Comparison of ENCODE assay signal across 9 mouse cellular contexts in the genomic region with DNA sequence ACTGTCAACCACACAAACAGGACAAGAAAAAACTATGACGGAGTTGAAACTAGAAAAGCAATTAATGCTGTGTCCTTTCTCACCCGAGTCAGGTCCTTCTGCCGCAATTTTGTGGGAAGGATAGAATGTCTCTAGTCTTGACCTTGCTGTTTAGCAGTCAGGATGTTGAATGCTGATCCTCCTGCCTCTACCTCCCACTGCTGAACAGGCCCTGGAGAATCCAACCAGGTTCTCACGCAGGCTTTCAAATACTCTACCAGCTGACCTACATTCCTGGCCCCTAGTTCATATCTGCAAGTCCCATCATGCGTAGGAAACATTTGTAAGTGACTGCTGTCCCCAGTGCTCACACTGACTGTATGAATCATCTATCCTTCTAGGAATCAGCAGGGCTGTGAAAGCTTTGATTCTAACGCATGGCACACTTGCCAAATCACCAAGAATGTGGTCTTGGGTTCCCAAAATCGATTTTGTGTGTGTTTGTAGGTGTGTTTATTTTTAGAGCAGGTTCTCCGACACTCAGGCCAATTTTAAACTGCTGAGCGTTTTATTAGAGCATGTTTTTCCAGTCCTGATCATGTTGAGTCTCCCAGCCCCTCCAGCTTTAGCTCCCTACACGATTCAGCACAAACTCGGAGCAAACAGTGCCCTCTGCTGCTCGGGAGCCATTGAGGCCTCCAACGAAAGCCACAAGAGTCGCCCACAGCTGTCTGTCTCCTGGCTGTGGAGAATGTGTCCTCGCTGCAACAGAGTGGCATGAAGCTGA.
DNase-seq lines count a peak whose midpoint lies in the region; ATAC-seq and TF ChIP-seq lines count a peak whose summit lies in the region.
"Had no signal": no experiment of that assay in that cellular context is flagged by ENCODE, and none has a peak within 500 bp of the region (broad histone marks: within the 10 kb centered on the region; RNA-seq: fewer than 3 reads in every experiment).

No protein-coding gene starts in this region.

- H3K4me2 ChIP-seq in liver, embryonic 11.5 days, result no peak overlapping the region
- H3K4me2 ChIP-seq in forebrain, postnatal 0 days (ENCODE audit: low read depth), result no peak overlapping the region
- no peak overlapping the region for H3K4me2 ChIP-seq in limb, embryonic 11.5 days (ENCODE audit: low read depth, severe bottlenecking)
- no peak overlapping the region for H3K4me2 ChIP-seq in neural tube, embryonic 14.5 days (ENCODE audit: low read depth, low read length)
- H3K4me2 ChIP-seq: liver, embryonic 13.5 days had no signal

- no peaks in the 10 kb centered on the region for H3K9me3 ChIP-seq in liver, embryonic 11.5 days (ENCODE audit: control insufficient read depth, low read length)
- H3K9me3 ChIP-seq in forebrain, postnatal 0 days (ENCODE audit: low read length), result no peaks in the 10 kb centered on the region
- H3K9me3 ChIP-seq in limb, embryonic 11.5 days (ENCODE audit: control insufficient read depth, low read length), result no peaks in the 10 kb centered on the region
- H3K9me3 ChIP-seq in neural tube, embryonic 14.5 days (ENCODE audit: control insufficient read depth, low read length), result no peaks in the 10 kb centered on the region
- H3K9me3 ChIP-seq: liver, embryonic 13.5 days had no signal

- peak; percentile 39 for DNase-seq in liver
- no peak for DNase-seq in liver, embryonic 11.5 days (ENCODE audit: low spot score)
- DNase-seq in cerebellum, adult 11 months, result peak; percentile 24
- DNase-seq in forebrain, postnatal 0 days, result peak; percentile 60
- DNase-seq in kidney, adult 9 months, result peak; percentile 46
- peak; percentile 79 for DNase-seq in limb, embryonic 11.5 days (ENCODE audit: low spot score)
- DNase-seq in thymus, postnatal 4 days, result peak; percentile 65
- DNase-seq: liver, embryonic 13.5 days had no signal

- WGBS in liver, embryonic 11.5 days, result 47% methylated on average over 15 of the region's 15 CpGs
- 41% methylated on average over 15 of the region's 15 CpGs for WGBS in forebrain, postnatal 0 days
- WGBS in limb, embryonic 11.5 days, result 44% methylated on average over 15 of the region's 15 CpGs
- WGBS in neural tube, embryonic 14.5 days, result 47% methylated on average over 15 of the region's 15 CpGs

- H3K9ac ChIP-seq in liver, embryonic 11.5 days (ENCODE audit: low read depth, low read length), result no peak overlapping the region
- H3K9ac ChIP-seq in forebrain, postnatal 0 days, result no peak overlapping the region
- H3K9ac ChIP-seq in limb, embryonic 11.5 days (ENCODE audit: low read length), result no peak overlapping the region
- H3K9ac ChIP-seq in neural tube, embryonic 14.5 days (replicated peaks; ENCODE audit: low read depth, low read length), result no peak overlapping the region
- H3K9ac ChIP-seq: liver, embryonic 13.5 days had no signal

- H3K36me3 ChIP-seq in liver, embryonic 11.5 days (ENCODE audit: control insufficient read depth, insufficient read depth, low read length), result no peaks in the 10 kb centered on the region
- H3K36me3 ChIP-seq in forebrain, postnatal 0 days (ENCODE audit: insufficient read depth), result no peaks in the 10 kb centered on the region
- no peaks in the 10 kb centered on the region for H3K36me3 ChIP-seq in limb, embryonic 11.5 days (ENCODE audit: control insufficient read depth, insufficient read depth, low read length)
- H3K36me3 ChIP-seq in neural tube, embryonic 14.5 days (ENCODE audit: control insufficient read depth, insufficient read depth, low read length), result no peaks in the 10 kb centered on the region
- H3K36me3 ChIP-seq: liver, embryonic 13.5 days had no signal

- TF ChIP-seq CTCF in forebrain, postnatal 0 days (IDR thresholded peaks at IDR 0.05; ENCODE audit: low read depth), result peak; percentile 63

- ATAC-seq in liver, embryonic 11.5 days (replicated peaks; ENCODE audit: low FRiP score), result no peak
- ATAC-seq in forebrain, postnatal 0 days, result no peak; the same call in 1 of the 2 replicates
- ATAC-seq in limb, embryonic 11.5 days (ENCODE audit: insufficient number of reproducible peaks, low FRiP score, low TSS enrichment, low read depth), result no peak
- peak; percentile 64; the same call in 1 of the 2 replicates for ATAC-seq in neural tube, embryonic 14.5 days (ENCODE audit: low read depth)

- no peaks in the 10 kb centered on the region for H3K27me3 ChIP-seq in liver, embryonic 11.5 days (replicated peaks; ENCODE audit: control insufficient read depth, insufficient read depth, low read length)
- no peaks in the 10 kb centered on the region for H3K27me3 ChIP-seq in forebrain, postnatal 0 days (ENCODE audit: insufficient read depth, low read length)
- H3K27me3 ChIP-seq in limb, embryonic 11.5 days (ENCODE audit: control insufficient read depth, insufficient read depth, low read length), result no peaks in the 10 kb centered on the region
- no peaks in the 10 kb centered on the region for H3K27me3 ChIP-seq in neural tube, embryonic 14.5 days (ENCODE audit: control insufficient read depth, insufficient read depth, low read length)
- H3K27me3 ChIP-seq: liver, embryonic 13.5 days had no signal

- H3K27ac ChIP-seq in liver, embryonic 11.5 days (ENCODE audit: low read depth, low read length), result no peak overlapping the region
- no peak overlapping the region for H3K27ac ChIP-seq in forebrain, postnatal 0 days (ENCODE audit: low read depth, low read length)
- H3K27ac ChIP-seq in limb, embryonic 11.5 days (replicated peaks; ENCODE audit: low read depth, low read length), result no peak overlapping the region
- H3K27ac ChIP-seq in neural tube, embryonic 14.5 days (ENCODE audit: low read depth, low read length), result no peak overlapping the region
- H3K27ac ChIP-seq: liver, embryonic 13.5 days had no signal

- H3K4me1 ChIP-seq in liver, embryonic 11.5 days (replicated peaks; ENCODE audit: control insufficient read depth, insufficient read depth, low read length), result no peaks in the 10 kb centered on the region
- H3K4me1 ChIP-seq in forebrain, postnatal 0 days (ENCODE audit: insufficient read depth), result no peaks in the 10 kb centered on the region
- no peaks in the 10 kb centered on the region for H3K4me1 ChIP-seq in limb, embryonic 11.5 days (ENCODE audit: control insufficient read depth, insufficient read depth, low read length)
- H3K4me1 ChIP-seq in neural tube, embryonic 14.5 days (ENCODE audit: control insufficient read depth, insufficient read depth, low read length), result no peaks in the 10 kb centered on the region
- H3K4me1 ChIP-seq: liver, embryonic 13.5 days had no signal

- no peak overlapping the region for H3K4me3 ChIP-seq in liver, embryonic 11.5 days (ENCODE audit: low read depth, low read length)
- H3K4me3 ChIP-seq in forebrain, postnatal 0 days (ENCODE audit: low read depth, low read length), result no peak overlapping the region
- H3K4me3 ChIP-seq in limb, embryonic 11.5 days (ENCODE audit: low read depth, low read length), result no peak overlapping the region
- no peak overlapping the region for H3K4me3 ChIP-seq in neural tube, embryonic 14.5 days (ENCODE audit: low read depth, low read length)
- H3K4me3 ChIP-seq: liver, embryonic 13.5 days had no signal
